Mouse (Mus musculus): ENCODE results near the gene Fat3. TPM values are rescaled to one million over a fixed set of nuclear protein-coding genes. Genes with fewer than 3 reads are reported as not detected.

Gene Fat3
- polyA plus RNA-seq, 1 experiment from 2014 or later, result 7.5 TPM

- peak; percentile 18; the same call in 1 of the 2 replicates for ATAC-seq
- no peak overlapping the region for H3K4me2 ChIP-seq (ENCODE audit: low read length)
- peaks cover 11% of the 10 kb centered on the region for H3K4me1 ChIP-seq (ENCODE audit: control insufficient read depth, insufficient read depth, low read depth, low read length)
Observed at GRCm38 (mm10) chr9:16256577-16257207, 244.4 kb downstream of the Fat3 start.

GRCm38 (mm10) chr9:16246741-16247140, 254.3 kb downstream of the Fat3 start:
- Histone ChIP-seq H3K36me3 (ENCODE audit: control insufficient read depth, insufficient read depth, low read length) (no peaks in the 10 kb centered on the region), H3K9me3 (ENCODE audit: control insufficient read depth, low read length) (no peaks in the 10 kb centered on the region), H3K4me3 (ENCODE audit: low read length) (no peak overlapping the region), H3K4me1 (ENCODE audit: control insufficient read depth, insufficient read depth, low read depth, low read length) (no peaks in the 10 kb centered on the region), H3K4me2 (ENCODE audit: low read length) (no peak overlapping the region), H3K9ac (ENCODE audit: low read depth, low read length) (no peak overlapping the region), H3K27ac (ENCODE audit: low read depth, low read length) (no peak overlapping the region), H3K27me3 (replicated peaks; ENCODE audit: control insufficient read depth, insufficient read depth, low read length) (no peaks in the 10 kb centered on the region)
- WGBS, result 75% methylated on average over 4 of the region's 4 CpGs
- ATAC-seq, result no peak

More at GRCm38 (mm10) chr9:16256577-16257207, 244.4 kb downstream of the Fat3 start:
- no peaks in the 10 kb centered on the region for H3K27me3 ChIP-seq (replicated peaks; ENCODE audit: control insufficient read depth, insufficient read depth, low read length)
- H3K36me3 ChIP-seq (ENCODE audit: control insufficient read depth, insufficient read depth, low read length), result no peaks in the 10 kb centered on the region
- H3K9me3 ChIP-seq (ENCODE audit: control insufficient read depth, low read length), result no peaks in the 10 kb centered on the region
- WGBS, result 61% methylated on average over 2 of the region's 2 CpGs
- H3K9ac ChIP-seq (ENCODE audit: low read depth, low read length), result no peak overlapping the region
- H3K4me3 ChIP-seq (ENCODE audit: low read length), result no peak overlapping the region
- H3K27ac ChIP-seq (ENCODE audit: low read depth, low read length), result no peak overlapping the region

GRCm38 (mm10) chr9:16231575-16231974, 269.5 kb downstream of the Fat3 start:
- Histone ChIP-seq H3K27ac (ENCODE audit: low read depth, low read length) (no peak overlapping the region), H3K4me3 (ENCODE audit: low read length) (no peak overlapping the region), H3K4me2 (ENCODE audit: low read length) (no peak overlapping the region), H3K36me3 (ENCODE audit: control insufficient read depth, insufficient read depth, low read length) (no peaks in the 10 kb centered on the region), H3K9ac (ENCODE audit: low read depth, low read length) (no peak overlapping the region), H3K27me3 (replicated peaks; ENCODE audit: control insufficient read depth, insufficient read depth, low read length) (no peaks in the 10 kb centered on the region), H3K9me3 (ENCODE audit: control insufficient read depth, low read length) (no peaks in the 10 kb centered on the region), H3K4me1 (ENCODE audit: control insufficient read depth, insufficient read depth, low read depth, low read length) (no peaks in the 10 kb centered on the region)
- no peak for ATAC-seq
- WGBS, result 11% methylated on average over 4 of the region's 4 CpGs

- no peaks in the 10 kb centered on the region for H3K9me3 ChIP-seq (ENCODE audit: control insufficient read depth, low read length)
- H3K9ac ChIP-seq (ENCODE audit: low read depth, low read length), result no peak overlapping the region
- H3K27me3 ChIP-seq (replicated peaks; ENCODE audit: control insufficient read depth, insufficient read depth, low read length), result no peaks in the 10 kb centered on the region
- H3K4me1 ChIP-seq (ENCODE audit: control insufficient read depth, insufficient read depth, low read depth, low read length), result no peaks in the 10 kb centered on the region
- no peak overlapping the region for H3K4me3 ChIP-seq (ENCODE audit: low read length)
- no peak overlapping the region for H3K4me2 ChIP-seq (ENCODE audit: low read length)
- ATAC-seq, result no peak
- WGBS, result 77% methylated on average over 5 of the region's 5 CpGs
- no peak overlapping the region for H3K27ac ChIP-seq (ENCODE audit: low read depth, low read length)
- H3K36me3 ChIP-seq (ENCODE audit: control insufficient read depth, insufficient read depth, low read length), result no peaks in the 10 kb centered on the region
Observed at GRCm38 (mm10) chr9:16228919-16229318, 272.2 kb downstream of the Fat3 start.

- ATAC-seq, result no peak
- no peaks in the 10 kb centered on the region for H3K36me3 ChIP-seq (ENCODE audit: control insufficient read depth, insufficient read depth, low read length)
- no peaks in the 10 kb centered on the region; the same call in 1 of the 2 replicates for H3K4me1 ChIP-seq (ENCODE audit: control insufficient read depth, insufficient read depth, low read depth, low read length)
- no peaks in the 10 kb centered on the region for H3K9me3 ChIP-seq (ENCODE audit: control insufficient read depth, low read length)
- H3K9ac ChIP-seq (ENCODE audit: low read depth, low read length), result no peak overlapping the region
- H3K4me3 ChIP-seq (ENCODE audit: low read length), result no peak overlapping the region
- H3K4me2 ChIP-seq (ENCODE audit: low read length), result no peak overlapping the region
- WGBS, result 80% methylated on average over 2 of the region's 2 CpGs
- no peak overlapping the region for H3K27ac ChIP-seq (ENCODE audit: low read depth, low read length)
- H3K27me3 ChIP-seq (replicated peaks; ENCODE audit: control insufficient read depth, insufficient read depth, low read length), result no peaks in the 10 kb centered on the region
Observed at GRCm38 (mm10) chr9:16227398-16227797, 273.7 kb downstream of the Fat3 start.

GRCm38 (mm10) chr9:16226545-16226944, 274.5 kb downstream of the Fat3 start:
- Histone ChIP-seq H3K9ac (ENCODE audit: low read depth, low read length) (no peak overlapping the region), H3K4me1 (ENCODE audit: control insufficient read depth, insufficient read depth, low read depth, low read length) (no peaks in the 10 kb centered on the region; the same call in none of the 2 replicates), H3K27ac (ENCODE audit: low read depth, low read length) (no peak overlapping the region), H3K4me2 (ENCODE audit: low read length) (no peak overlapping the region), H3K4me3 (ENCODE audit: low read length) (no peak overlapping the region), H3K9me3 (ENCODE audit: control insufficient read depth, low read length) (no peaks in the 10 kb centered on the region), H3K27me3 (replicated peaks; ENCODE audit: control insufficient read depth, insufficient read depth, low read length) (no peaks in the 10 kb centered on the region), H3K36me3 (ENCODE audit: control insufficient read depth, insufficient read depth, low read length) (no peaks in the 10 kb centered on the region)
- no peak for ATAC-seq

GRCm38 (mm10) chr9:16221885-16222284, 279.2 kb downstream of the Fat3 start:
- no peak overlapping the region for H3K9ac ChIP-seq (ENCODE audit: low read depth, low read length)
- H3K27me3 ChIP-seq (replicated peaks; ENCODE audit: control insufficient read depth, insufficient read depth, low read length), result no peaks in the 10 kb centered on the region
- H3K4me2 ChIP-seq (ENCODE audit: low read length), result no peak overlapping the region
- H3K4me1 ChIP-seq (ENCODE audit: control insufficient read depth, insufficient read depth, low read depth, low read length), result no peaks in the 10 kb centered on the region; the same call in none of the 2 replicates
- peak; percentile 74 for ATAC-seq
- no peaks in the 10 kb centered on the region for H3K36me3 ChIP-seq (ENCODE audit: control insufficient read depth, insufficient read depth, low read length)
- H3K27ac ChIP-seq (ENCODE audit: low read depth, low read length), result no peak overlapping the region
- H3K9me3 ChIP-seq (ENCODE audit: control insufficient read depth, low read length), result no peaks in the 10 kb centered on the region
- no peak overlapping the region for H3K4me3 ChIP-seq (ENCODE audit: low read length)
- 34% methylated on average over 5 of the region's 5 CpGs for WGBS

- peaks cover 15% of the 10 kb centered on the region for H3K4me1 ChIP-seq (ENCODE audit: control insufficient read depth, insufficient read depth, low read depth, low read length)
- no peak overlapping the region for H3K4me3 ChIP-seq (ENCODE audit: low read length)
- no peaks in the 10 kb centered on the region for H3K9me3 ChIP-seq (ENCODE audit: control insufficient read depth, low read length)
- no peak overlapping the region for H3K9ac ChIP-seq (ENCODE audit: low read depth, low read length)
- no peak overlapping the region for H3K4me2 ChIP-seq (ENCODE audit: low read length)
- 60% methylated on average over 6 of the region's 6 CpGs for WGBS
- H3K27ac ChIP-seq (ENCODE audit: low read depth, low read length), result no peak overlapping the region
- no peak for ATAC-seq
- H3K27me3 ChIP-seq (replicated peaks; ENCODE audit: control insufficient read depth, insufficient read depth, low read length), result no peaks in the 10 kb centered on the region
- H3K36me3 ChIP-seq (ENCODE audit: control insufficient read depth, insufficient read depth, low read length), result no peaks in the 10 kb centered on the region
Observed at GRCm38 (mm10) chr9:16216235-16216634, 284.9 kb downstream of the Fat3 start.

- Histone ChIP-seq H3K4me1 (ENCODE audit: control insufficient read depth, insufficient read depth, low read depth, low read length) (peaks cover 15% of the 10 kb centered on the region), H3K27ac (ENCODE audit: low read depth, low read length) (peak overlapping the region; percentile 3; the same call in 1 of the 2 replicates)
Observed at GRCm38 (mm10) chr9:16214731-16215681, 286.1 kb downstream of the Fat3 start.

More at GRCm38 (mm10) chr9:16214731-16215681, 286.1 kb downstream of the Fat3 start:
- ATAC-seq, result peak; percentile 88
- Histone ChIP-seq H3K9me3 (ENCODE audit: control insufficient read depth, low read length) (no peaks in the 10 kb centered on the region), H3K4me3 (ENCODE audit: low read length) (no peak overlapping the region), H3K9ac (ENCODE audit: low read depth, low read length) (no peak overlapping the region), H3K4me2 (ENCODE audit: low read length) (no peak overlapping the region), H3K36me3 (ENCODE audit: control insufficient read depth, insufficient read depth, low read length) (no peaks in the 10 kb centered on the region), H3K27me3 (replicated peaks; ENCODE audit: control insufficient read depth, insufficient read depth, low read length) (no peaks in the 10 kb centered on the region)
- whole genome bisulfite sequencing, result 52% methylated on average over 7 of the region's 7 CpGs
